ENCODE assay signal across 8 mouse cellular contexts in genomic region chr5:97300861-97301260, GRCm38 (mm10).
DNase-seq lines count a peak whose midpoint lies in the region; ATAC-seq lines count a peak whose summit lies in the region.

No protein-coding gene starts in this region.

- no peaks in the 10 kb centered on the region for H3K27me3 ChIP-seq in midbrain, embryonic 11.5 days (ENCODE audit: control insufficient read depth, insufficient read depth, low read length)
- no peaks in the 10 kb centered on the region for H3K27me3 ChIP-seq in midbrain, embryonic 16.5 days (ENCODE audit: control insufficient read depth, insufficient read depth, low read depth, low read length)
- no peaks in the 10 kb centered on the region for H3K27me3 ChIP-seq in forebrain, embryonic 15.5 days

- H3K4me1 ChIP-seq in midbrain, embryonic 11.5 days (ENCODE audit: control insufficient read depth, insufficient read depth, low read length), result peaks cover 3% of the 10 kb centered on the region; the same call in 1 of the 2 replicates
- H3K4me1 ChIP-seq in midbrain, embryonic 16.5 days (ENCODE audit: control insufficient read depth, insufficient read depth, low read length), result no peaks in the 10 kb centered on the region; the same call in 1 of the 2 replicates
- peaks cover 12% of the 10 kb centered on the region; the same call in 1 of the 2 replicates for H3K4me1 ChIP-seq in forebrain, embryonic 15.5 days

- H3K9me3 ChIP-seq in midbrain, embryonic 11.5 days (ENCODE audit: control insufficient read depth, low read length), result no peaks in the 10 kb centered on the region
- H3K9me3 ChIP-seq in midbrain, embryonic 16.5 days (replicated peaks; ENCODE audit: control insufficient read depth, low read length, poor library complexity, severe bottlenecking), result no peaks in the 10 kb centered on the region
- no peaks in the 10 kb centered on the region for H3K9me3 ChIP-seq in forebrain, embryonic 15.5 days

- H3K4me2 ChIP-seq in midbrain, embryonic 11.5 days, result no peak overlapping the region
- H3K4me2 ChIP-seq in midbrain, embryonic 16.5 days (ENCODE audit: low read length), result no peak overlapping the region
- no peak overlapping the region for H3K4me2 ChIP-seq in forebrain, embryonic 15.5 days (replicated peaks)

- H3K36me3 ChIP-seq in midbrain, embryonic 11.5 days (ENCODE audit: control insufficient read depth, insufficient read depth, low read length), result no peaks in the 10 kb centered on the region
- no peaks in the 10 kb centered on the region for H3K36me3 ChIP-seq in midbrain, embryonic 16.5 days (ENCODE audit: control insufficient read depth, insufficient read depth, low read length)
- no peaks in the 10 kb centered on the region for H3K36me3 ChIP-seq in forebrain, embryonic 15.5 days

- ATAC-seq in midbrain, embryonic 11.5 days (ENCODE audit: low FRiP score), result peak; percentile 52
- ATAC-seq in midbrain, embryonic 16.5 days, result no peak
- peak; percentile 84 for ATAC-seq in forebrain, embryonic 15.5 days (replicated peaks)

- H3K4me3 ChIP-seq in midbrain, embryonic 11.5 days (ENCODE audit: low read depth, low read length), result no peak overlapping the region
- H3K4me3 ChIP-seq in midbrain, embryonic 16.5 days (ENCODE audit: low read depth, low read length), result no peak overlapping the region
- H3K4me3 ChIP-seq in forebrain, embryonic 15.5 days, result no peak overlapping the region

- 62% methylated on average over 5 of the region's 5 CpGs for WGBS in midbrain, embryonic 11.5 days
- WGBS in midbrain, embryonic 16.5 days, result 32% methylated on average over 5 of the region's 5 CpGs
- 46% methylated on average over 5 of the region's 5 CpGs for WGBS in forebrain, embryonic 15.5 days

- no peak overlapping the region for H3K27ac ChIP-seq in midbrain, embryonic 11.5 days (ENCODE audit: low read depth, low read length)
- H3K27ac ChIP-seq in midbrain, embryonic 16.5 days (ENCODE audit: low read length), result no peak overlapping the region
- peak overlapping the region; percentile 51 for H3K27ac ChIP-seq in forebrain, embryonic 15.5 days (replicated peaks)

- H3K9ac ChIP-seq in midbrain, embryonic 11.5 days (ENCODE audit: low read length), result no peak overlapping the region
- H3K9ac ChIP-seq in midbrain, embryonic 16.5 days (ENCODE audit: low read depth, low read length), result no peak overlapping the region
- no peak overlapping the region for H3K9ac ChIP-seq in forebrain, embryonic 15.5 days (replicated peaks)

- DNase-seq in midbrain, embryonic 11.5 days (ENCODE audit: low spot score, missing footprints), result no peak
- DNase-seq in left cerebral cortex, postnatal 14 days (ENCODE audit: low spot score in 2 of 2), result peak; percentile 49
- peak; percentile 59 for DNase-seq in right cerebral cortex, postnatal 25 days
- DNase-seq in ovary, postnatal 10 days (ENCODE audit: low spot score), result no peak
- no peak for DNase-seq in urinary bladder, postnatal 14 days (ENCODE audit: low spot score)
- DNase-seq in heart, adult 8-10 months (ENCODE audit: low spot score), result no peak

- intact Hi-C loops in left cerebral cortex, postnatal 14 days (cut with DNase I), result loop anchor here (10.0 kb wide), 1 partner anchor 166 kb away; no protein-coding TSS in a partner anchor

Comparison
In these comparisons a context has a peak if more than half of its experiments do, and no peak if none do; other contexts are left out.
1. DNase-seq: peak in left cerebral cortex, postnatal 14 days (2 of 2) and right cerebral cortex, postnatal 25 days (single experiment); none in midbrain, embryonic 11.5 days (single experiment), ovary, postnatal 10 days (single experiment), urinary bladder, postnatal 14 days (single experiment) and heart, adult 8-10 months (single experiment).